Mouse (Mus musculus) liver, embryonic 13.5 days (tissue): ENCODE results near the gene Mpv17l2. TPM values are rescaled to one million over a fixed set of nuclear protein-coding genes. Genes with fewer than 3 reads are reported as not detected.

Experiments used
- ATAC-seq: fragments of 200-750 bp; cut with Nextera tagmentation; 2 replicates; pipeline ENCODE4 v1.8.0; 2017; ENCODE audit warnings: low read depth, mild to moderate bottlenecking, moderate number of reproducible peaks, moderate library complexity
- DNase-seq: peaks from one replicate; pipeline ENCODE4 v3.0.0; 2022
- H3K27ac ChIP-seq: fragments of 300-500 bp; sonication (generic); 2 replicates; pipeline ENCODE4 v1.5.1; 2015; ENCODE audit warnings: moderate library complexity, mild to moderate bottlenecking, inconsistent platforms
- H3K27me3 ChIP-seq: fragments of 300-500 bp; sonication (generic); 2 replicates; pipeline ENCODE4 v1.6.1; 2015; ENCODE audit warnings: mild to moderate bottlenecking, inconsistent platforms
- H3K36me3 ChIP-seq: fragments of 300-500 bp; sonication (generic); 2 replicates; pipeline ENCODE4 v1.6.1; 2015; ENCODE audit warnings: mild to moderate bottlenecking, inconsistent platforms
- H3K4me1 ChIP-seq: fragments of 300-500 bp; sonication (generic); replicated peaks from 2 replicates; pipeline ENCODE4 v1.6.1; 2015; ENCODE audit warnings: inconsistent platforms
- H3K4me2 ChIP-seq: fragments of 300-500 bp; sonication (generic); 2 replicates; pipeline ENCODE4 v1.6.1; 2015; ENCODE audit warnings: inconsistent platforms, mild to moderate bottlenecking, moderate library complexity
- H3K4me3 ChIP-seq: fragments of 300-500 bp; sonication (generic); replicated peaks from 2 replicates; pipeline ENCODE4 v1.5.1; 2015; ENCODE audit warnings: mild to moderate bottlenecking, inconsistent platforms
- H3K9ac ChIP-seq: fragments of 300-500 bp; sonication (generic); 2 replicates; pipeline ENCODE4 v1.6.1; 2015; ENCODE audit warnings: mild to moderate bottlenecking, inconsistent platforms
- H3K9me3 ChIP-seq: fragments of 300-500 bp; sonication (generic); replicated peaks from 2 replicates; pipeline ENCODE4 v1.6.1; 2016; ENCODE audit warnings: inconsistent platforms
- WGBS: fragments of 180-500 bp; shearing (Covaris S2); methylation state at CpG from one replicate; pipeline ENCODE4 v1.1.7; 2015; ENCODE audit not compliant: insufficient replicate concordance; 5-methylcytosine and 5-hydroxymethylcytosine counted together
- polyA plus RNA-seq: library from polyadenylated mRNA; unstranded; fragments of >200 nt; fragmentation: Nextera tagmentation; extraction: Ambion mirVana; gene quantifications from 2 replicates; pipeline ENCODE4 v1.2.1, GENCODE M21; 2015

The Mpv17l2 gene
- polyA plus RNA-seq, 1 experiment from 2014 or later, result 50.4 TPM

DNA sequence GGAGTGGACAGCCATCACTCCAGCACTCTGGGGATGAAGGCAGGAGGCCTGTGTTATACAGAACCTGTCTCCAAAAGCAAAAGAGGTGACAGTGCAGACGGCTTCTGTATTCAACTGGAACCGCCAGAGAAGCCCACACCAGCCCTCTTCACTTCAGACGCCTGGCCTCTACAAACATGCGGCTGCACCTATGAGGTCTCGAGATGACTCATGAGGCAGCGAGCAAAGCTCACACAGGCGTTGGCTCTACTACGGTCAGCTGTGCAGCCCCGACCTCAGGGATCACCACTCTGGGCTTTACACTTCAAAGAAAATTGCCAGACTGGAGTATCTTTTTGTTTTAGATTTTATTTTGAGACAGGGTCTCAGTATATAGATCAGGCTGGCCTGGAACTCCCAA lies 12.1 kb upstream of the Mpv17l2 start:
- ATAC-seq (no peak), DNase-seq (no peak)
- no peak overlapping the region for H3K27ac ChIP-seq
- no peak overlapping the region for H3K4me2 ChIP-seq
- H3K9me3 ChIP-seq, result no peaks in the 10 kb centered on the region
- H3K36me3 ChIP-seq, result peaks cover 62% of the 10 kb centered on the region
- no peak overlapping the region for H3K4me3 ChIP-seq
- WGBS, result 82% methylated on average over 9 of the region's 9 CpGs
- peaks cover 77% of the 10 kb centered on the region for H3K4me1 ChIP-seq
- H3K27me3 ChIP-seq, result no peaks in the 10 kb centered on the region
- no peak overlapping the region; the same call in 1 of the 2 replicates for H3K9ac ChIP-seq

GRCm38 (mm10) chr8:70772075-70772474 lies 11.3 kb upstream of the Mpv17l2 start:
- Histone ChIP-seq H3K9me3 (no peaks in the 10 kb centered on the region), H3K9ac (no peak overlapping the region), H3K27me3 (no peaks in the 10 kb centered on the region), H3K36me3 (peaks cover 64% of the 10 kb centered on the region), H3K4me1 (peaks cover 80% of the 10 kb centered on the region), H3K4me2 (no peak overlapping the region), H3K4me3 (no peak overlapping the region), H3K27ac (no peak overlapping the region)
- WGBS, result 85% methylated on average over 13 of the region's 13 CpGs
- no peak for ATAC-seq
- no peak for DNase-seq

DNA sequence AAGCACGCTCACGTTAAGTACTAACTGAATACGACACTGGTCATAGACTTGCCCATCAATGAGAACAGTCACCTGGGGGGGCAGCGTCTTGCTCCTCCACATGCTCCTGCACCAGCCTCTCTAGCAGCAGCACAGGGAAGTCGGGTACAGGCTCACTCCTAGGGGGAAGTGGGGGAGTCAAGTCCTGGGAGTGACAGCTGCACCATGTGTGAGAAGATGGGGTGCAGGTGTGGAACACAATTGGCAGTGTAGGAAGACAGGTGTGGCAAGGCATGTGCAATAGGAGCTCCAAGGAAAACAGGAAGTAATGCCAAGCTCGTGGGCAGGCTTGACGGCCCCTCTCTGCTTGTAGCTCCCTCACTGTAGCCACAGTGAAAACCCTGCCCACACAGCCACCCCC lies 10.5 kb upstream of the Mpv17l2 start:
- Histone ChIP-seq H3K27ac (no peak overlapping the region), H3K4me1 (peaks cover 87% of the 10 kb centered on the region), H3K27me3 (no peaks in the 10 kb centered on the region), H3K9ac (no peak overlapping the region), H3K36me3 (peaks cover 64% of the 10 kb centered on the region), H3K4me3 (no peak overlapping the region), H3K9me3 (no peaks in the 10 kb centered on the region), H3K4me2 (no peak overlapping the region)
- no peak for ATAC-seq
- DNase-seq, result no peak
- WGBS, result 74% methylated on average over 7 of the region's 7 CpGs

- Histone ChIP-seq H3K9me3 (no peaks in the 10 kb centered on the region), H3K4me3 (no peak overlapping the region), H3K27ac (peak overlapping the region; percentile 71; the same call in 1 of the 2 replicates), H3K36me3 (peaks cover 64% of the 10 kb centered on the region), H3K9ac (peak overlapping the region; percentile 57; the same call in 1 of the 2 replicates), H3K4me2 (no peak overlapping the region), H3K4me1 (peaks cover 87% of the 10 kb centered on the region), H3K27me3 (no peaks in the 10 kb centered on the region)
- ATAC-seq (no peak), DNase-seq (no peak)
- WGBS, result 79% methylated on average over 13 of the region's 13 CpGs
These were observed 10.0 kb upstream of the Mpv17l2 start for GRCm38 (mm10) chr8:70770748-70771147.

- H3K4me2 ChIP-seq, result peak overlapping the region; percentile 38
- ATAC-seq, result peak; percentile 54
- WGBS, result 28% methylated on average over 12 of the region's 12 CpGs
- H3K27ac ChIP-seq, result peak overlapping the region; percentile 71
- H3K36me3 ChIP-seq, result peaks cover 61% of the 10 kb centered on the region
- peak overlapping the region; percentile 57 for H3K9ac ChIP-seq
- peaks cover 87% of the 10 kb centered on the region for H3K4me1 ChIP-seq
- H3K27me3 ChIP-seq, result no peaks in the 10 kb centered on the region
- no peaks in the 10 kb centered on the region for H3K9me3 ChIP-seq
- no peak overlapping the region for H3K4me3 ChIP-seq
- no peak for DNase-seq
These were observed 9.1 kb upstream of the Mpv17l2 start for GRCm38 (mm10) chr8:70769858-70770257.

GRCm38 (mm10) chr8:70769359-70769758 lies 8.6 kb upstream of the Mpv17l2 start:
- ATAC-seq (peak; percentile 72), DNase-seq (peak; percentile 91)
- H3K36me3 ChIP-seq, result peaks cover 56% of the 10 kb centered on the region
- H3K4me2 ChIP-seq, result peak overlapping the region; percentile 38
- peaks cover 87% of the 10 kb centered on the region for H3K4me1 ChIP-seq
- 4% methylated on average over 26 of the region's 26 CpGs for WGBS
- H3K9ac ChIP-seq, result peak overlapping the region; percentile 57
- H3K4me3 ChIP-seq, result no peak overlapping the region
- H3K27me3 ChIP-seq, result no peaks in the 10 kb centered on the region
- H3K9me3 ChIP-seq, result no peaks in the 10 kb centered on the region
- H3K27ac ChIP-seq, result peak overlapping the region; percentile 71

- H3K4me2 ChIP-seq, result 0 out of 2 replicates have a peak overlapping the region, but pooled peaks have one; percentile 24
- 75% methylated on average over 16 of the region's 16 CpGs for WGBS
- no peak overlapping the region for H3K27ac ChIP-seq
- H3K4me1 ChIP-seq, result peaks cover 87% of the 10 kb centered on the region
- H3K27me3 ChIP-seq, result no peaks in the 10 kb centered on the region
- DNase-seq (no peak), ATAC-seq (no peak)
- peaks cover 52% of the 10 kb centered on the region for H3K36me3 ChIP-seq
- H3K9ac ChIP-seq, result peak overlapping the region; percentile 29; the same call in 1 of the 2 replicates
- no peak overlapping the region for H3K4me3 ChIP-seq
- no peaks in the 10 kb centered on the region for H3K9me3 ChIP-seq
These were observed 8.2 kb upstream of the Mpv17l2 start for GRCm38 (mm10) chr8:70768956-70769355.

DNA sequence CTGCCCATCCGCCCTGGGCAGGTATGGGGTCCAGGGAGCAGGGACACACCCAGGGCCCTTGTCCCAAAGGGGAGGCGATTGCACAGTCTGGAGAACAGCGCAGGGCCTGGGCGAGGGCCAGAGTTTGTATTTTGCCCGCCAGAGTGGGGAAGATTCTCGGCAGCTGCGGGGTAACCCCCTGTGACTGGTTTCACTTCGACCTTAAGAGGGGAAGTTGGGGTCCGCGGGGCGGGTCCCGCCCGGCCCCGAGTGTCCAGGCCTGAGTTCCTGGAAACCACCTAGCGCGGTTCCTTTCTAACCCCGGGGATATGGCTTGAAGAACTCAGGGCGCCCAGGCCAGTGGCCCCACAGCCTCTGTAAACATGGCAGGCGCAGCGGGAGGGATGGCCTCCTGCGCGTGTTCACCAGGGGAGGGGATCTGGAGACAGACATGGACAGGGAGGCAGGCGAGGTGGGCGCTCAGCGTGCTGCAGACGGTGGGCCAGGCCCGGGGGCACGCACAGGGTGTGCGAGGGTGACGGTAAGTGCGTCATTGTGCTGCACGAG lies 7.6 kb upstream of the Mpv17l2 start:
- no peak for ATAC-seq
- Histone ChIP-seq H3K9me3 (no peaks in the 10 kb centered on the region), H3K4me3 (no peak overlapping the region), H3K36me3 (peaks cover 45% of the 10 kb centered on the region), H3K27me3 (no peaks in the 10 kb centered on the region), H3K9ac (no peak overlapping the region), H3K4me1 (peaks cover 87% of the 10 kb centered on the region), H3K27ac (peak overlapping the region; percentile 5; the same call in 1 of the 2 replicates), H3K4me2 (0 out of 2 replicates have a peak overlapping the region, but pooled peaks have one; percentile 1)
- 88% methylated on average over 32 of the region's 32 CpGs for WGBS
- DNase-seq, result no peak

- peaks cover 94% of the 10 kb centered on the region for H3K4me1 ChIP-seq
These were observed 6.8 kb upstream of the Mpv17l2 start for GRCm38 (mm10) chr8:70767503-70767902.

DNA sequence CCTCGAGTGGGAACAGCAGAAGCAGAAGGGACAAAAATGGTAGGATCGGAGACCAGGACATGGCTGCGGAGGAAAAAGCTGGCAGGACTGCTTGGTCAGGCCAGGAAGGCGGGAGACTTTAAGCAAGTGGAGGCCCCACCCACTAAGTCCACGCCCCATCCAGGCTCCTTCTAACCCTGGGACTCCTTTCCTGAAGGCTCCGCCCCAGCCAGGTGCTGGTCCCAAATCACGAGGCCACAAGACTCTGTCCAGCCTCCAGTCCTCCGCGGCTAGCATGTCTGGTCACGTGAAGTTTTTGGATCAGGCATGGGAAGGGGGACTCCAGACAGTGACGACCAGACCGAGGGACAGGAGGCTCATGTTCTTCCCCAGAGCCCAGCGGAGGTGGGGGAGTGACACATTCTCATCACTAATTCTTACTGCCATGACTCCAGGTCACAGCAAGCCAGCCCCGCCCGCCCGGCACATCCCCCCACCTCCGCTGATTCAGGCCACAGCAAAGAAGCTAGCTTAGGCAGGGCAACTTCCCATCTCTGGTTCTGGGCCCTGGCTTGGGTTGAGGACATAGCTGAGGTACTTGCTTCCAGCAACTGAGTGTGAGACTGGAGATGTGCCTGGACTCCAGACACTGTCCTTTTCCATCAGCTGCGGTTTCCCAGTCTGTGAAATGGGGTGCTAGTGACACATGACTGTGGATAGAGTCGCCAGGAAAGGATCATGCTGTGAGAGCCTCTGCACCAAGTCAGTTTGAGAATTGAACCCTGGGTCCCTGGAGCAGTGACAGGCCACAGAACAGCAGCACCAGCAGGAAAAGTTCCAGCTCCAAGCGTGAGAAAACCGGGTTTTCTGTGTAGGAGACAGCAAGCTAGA lies 6.1 kb upstream of the Mpv17l2 start:
- Histone ChIP-seq H3K27me3 (no peaks in the 10 kb centered on the region), H3K9ac (peak overlapping the region; percentile 83), H3K4me3 (peak overlapping the region; percentile 68), H3K4me1 (peaks cover 98% of the 10 kb centered on the region), H3K9me3 (no peaks in the 10 kb centered on the region), H3K36me3 (peaks cover 39% of the 10 kb centered on the region), H3K27ac (peak overlapping the region; percentile 96), H3K4me2 (peak overlapping the region; percentile 98)
- ATAC-seq, result peak; percentile 44
- 14% methylated on average over 21 of the region's 21 CpGs for WGBS
- DNase-seq, result peak; percentile 76

More at GRCm38 (mm10) chr8:70767503-70767902, 6.8 kb upstream of the Mpv17l2 start:
- H3K4me2 ChIP-seq, result 0 out of 2 replicates have a peak overlapping the region, but pooled peaks have one; percentile 1
- peaks cover 46% of the 10 kb centered on the region for H3K36me3 ChIP-seq
- no peak overlapping the region for H3K4me3 ChIP-seq
- WGBS, result 81% methylated on average over 6 of the region's 6 CpGs
- H3K27ac ChIP-seq, result peak overlapping the region; percentile 96
- DNase-seq, result no peak
- no peaks in the 10 kb centered on the region for H3K9me3 ChIP-seq
- H3K27me3 ChIP-seq, result no peaks in the 10 kb centered on the region
- ATAC-seq, result no peak
- H3K9ac ChIP-seq, result peak overlapping the region; percentile 83; the same call in 1 of the 2 replicates

- Histone ChIP-seq H3K9ac (peak overlapping the region; percentile 83), H3K27me3 (no peaks in the 10 kb centered on the region), H3K4me3 (peak overlapping the region; percentile 68), H3K36me3 (peaks cover 31% of the 10 kb centered on the region), H3K4me2 (peak overlapping the region; percentile 98), H3K27ac (peak overlapping the region; percentile 96), H3K4me1 (peaks cover 99% of the 10 kb centered on the region), H3K9me3 (no peaks in the 10 kb centered on the region)
- peak; percentile 48 for DNase-seq
- WGBS, result 2% methylated on average over 34 of the region's 34 CpGs
- no peak for ATAC-seq
These were observed 5.3 kb upstream of the Mpv17l2 start for GRCm38 (mm10) chr8:70765838-70766570.
